Mouse (Mus musculus): ENCODE measurements around the gene Lypd4. TPM values are rescaled to one million over a fixed set of nuclear protein-coding genes. Genes with fewer than 3 reads are reported as not detected.
"Not testable (repeated sequence)": the region's sequence is repeated elsewhere in the genome, so short reads cannot be mapped to it uniquely, and the experiment has no call there.

Lypd4 gene
- not detected in 2 replicates for polyA plus RNA-seq (2015; fragmentation: Nextera tagmentation; extraction: Ambion mirVana)

- no peak for DNase-seq (ENCODE audit: low spot score)
These were observed at the start of gene Lypd4, which contains the start of gene Dmrtc2 for GRCm38 (mm10) chr7:24869532-24870165. Gene Lypd4, minus strand, starts transcription at chr7:24869941. Gene Dmrtc2, plus strand, starts transcription at chr7:24870057.

GRCm38 (mm10) chr7:24918763-24919323, 49.1 kb upstream of the Lypd4 start:
- DNase-seq (ENCODE audit: low spot score), result no peak

GRCm38 (mm10) chr7:24912480-24912879, 42.7 kb upstream of the Lypd4 start:
- no peak for DNase-seq (ENCODE audit: low spot score)

GRCm38 (mm10) chr7:24907211-24907748, 37.5 kb upstream of the Lypd4 start:
- DNase-seq (ENCODE audit: low spot score), result peak; percentile 86

- no peak for DNase-seq (ENCODE audit: low spot score)
These were observed 36.8 kb upstream of the Lypd4 start for GRCm38 (mm10) chr7:24906551-24906950.

- peak; percentile 48 for DNase-seq (ENCODE audit: low spot score)
These were observed 35.2 kb upstream of the Lypd4 start for GRCm38 (mm10) chr7:24904936-24905335.

GRCm38 (mm10) chr7:24904070-24904483, 34.3 kb upstream of the Lypd4 start:
- peak; percentile 97 for DNase-seq (ENCODE audit: low spot score)

- peak; percentile 23 for DNase-seq (ENCODE audit: low spot score)
These were observed 33.7 kb upstream of the Lypd4 start for GRCm38 (mm10) chr7:24903444-24903825.

GRCm38 (mm10) chr7:24902630-24903443, 33.1 kb upstream of the Lypd4 start, which contains the start of gene Arhgef1:
Gene Arhgef1, plus strand, starts transcription at chr7:24902912.
- peak; percentile 82 for DNase-seq (ENCODE audit: low spot score)

- no peak for DNase-seq (ENCODE audit: low spot score)
These were observed 32.5 kb upstream of the Lypd4 start for GRCm38 (mm10) chr7:24902264-24902629.

- DNase-seq (ENCODE audit: low spot score), result no peak
These were observed 32.1 kb upstream of the Lypd4 start for GRCm38 (mm10) chr7:24901842-24902241.

GRCm38 (mm10) chr7:24901114-24901513, 31.4 kb upstream of the Lypd4 start:
- DNase-seq (ENCODE audit: low spot score), result no peak

- no peak for DNase-seq (ENCODE audit: low spot score)
These were observed 28.2 kb upstream of the Lypd4 start for GRCm38 (mm10) chr7:24897959-24898358.

- DNase-seq (ENCODE audit: low spot score), result no peak
These were observed 27.5 kb upstream of the Lypd4 start, which contains the start of gene Cd79a for GRCm38 (mm10) chr7:24897224-24897623. Gene Cd79a, plus strand, starts transcription at chr7:24897381.

GRCm38 (mm10) chr7:24896269-24896668, 26.5 kb upstream of the Lypd4 start:
- DNase-seq (ENCODE audit: low spot score), result no peak

- not testable (repeated sequence) for DNase-seq (ENCODE audit: low spot score)
These were observed 26.0 kb upstream of the Lypd4 start for GRCm38 (mm10) chr7:24895749-24896148.

- DNase-seq (ENCODE audit: low spot score), result no peak
These were observed 22.4 kb upstream of the Lypd4 start for GRCm38 (mm10) chr7:24892125-24892583.

- DNase-seq (ENCODE audit: low spot score), result no peak
These were observed 21.7 kb upstream of the Lypd4 start for GRCm38 (mm10) chr7:24891241-24892124.

- DNase-seq (ENCODE audit: low spot score), result peak; percentile 85
These were observed 20.8 kb upstream of the Lypd4 start for GRCm38 (mm10) chr7:24890281-24891216.
